Mouse (Mus musculus): ENCODE measurements around the gene Skp2.

Gene Skp2

GRCm38 (mm10) chr15:9155325-9155724, at the start of gene Skp2:
Gene Skp2, minus strand, starts transcription at chr15:9155425.
- DNase-seq: no peak

GRCm38 (mm10) chr15:9198421-9198820, 43.2 kb upstream of the Skp2 start:
- DNase-seq: no peak

- peak in 1 of 2 experiments; percentile 8 for DNase-seq
Observed at GRCm38 (mm10) chr15:9192685-9193084, 37.5 kb upstream of the Skp2 start.

- no peak for DNase-seq
Observed at GRCm38 (mm10) chr15:9189796-9190195, 34.6 kb upstream of the Skp2 start.

GRCm38 (mm10) chr15:9183995-9184394, 28.8 kb upstream of the Skp2 start:
- DNase-seq: no peak

- DNase-seq: no peak
Observed at GRCm38 (mm10) chr15:9177038-9177437, 21.8 kb upstream of the Skp2 start.

GRCm38 (mm10) chr15:9164125-9164524, 8.9 kb upstream of the Skp2 start:
- DNase-seq: no peak

GRCm38 (mm10) chr15:9162557-9163070, 7.4 kb upstream of the Skp2 start:
- DNase-seq: peak; percentile 55 to 57

- no peak for DNase-seq
Observed at GRCm38 (mm10) chr15:9140684-9141171, 14.5 kb downstream of the Skp2 start.

- peak; percentile 98 to 99 for DNase-seq
Observed at GRCm38 (mm10) chr15:9140252-9140680, 15.0 kb downstream of the Skp2 start, which contains the start of gene Lmbrd2. Gene Lmbrd2, plus strand, starts transcription at chr15:9140550.

- peak; percentile 22 to 28 for DNase-seq
Observed at GRCm38 (mm10) chr15:9139447-9139846, 15.8 kb downstream of the Skp2 start.

GRCm38 (mm10) chr15:9134891-9135507, 20.2 kb downstream of the Skp2 start:
- DNase-seq: no peak

- DNase-seq: peak; percentile 73 to 81
Observed at GRCm38 (mm10) chr15:9132693-9133443, 22.4 kb downstream of the Skp2 start.

- DNase-seq: no peak
Observed at GRCm38 (mm10) chr15:9131499-9131888, 23.7 kb downstream of the Skp2 start.

GRCm38 (mm10) chr15:9130772-9131498, 24.3 kb downstream of the Skp2 start:
- peak; percentile 38 to 39 for DNase-seq

- no peak for DNase-seq
Observed at GRCm38 (mm10) chr15:9127051-9127791, 28.0 kb downstream of the Skp2 start.

GRCm38 (mm10) chr15:9124856-9125255, 30.4 kb downstream of the Skp2 start:
- no peak for DNase-seq

GRCm38 (mm10) chr15:9122989-9123388, 32.2 kb downstream of the Skp2 start:
- no peak for DNase-seq

- peak; percentile 63 to 70 for DNase-seq
Observed at GRCm38 (mm10) chr15:9120081-9120480, 35.1 kb downstream of the Skp2 start.

- no peak for DNase-seq
Observed at GRCm38 (mm10) chr15:9118852-9119251, 36.4 kb downstream of the Skp2 start.

GRCm38 (mm10) chr15:9114599-9114998, 40.6 kb downstream of the Skp2 start:
- no peak for DNase-seq

GRCm38 (mm10) chr15:9114131-9114530, 41.1 kb downstream of the Skp2 start:
- no peak for DNase-seq
